Mouse (Mus musculus): Measurements from ENCODE around the gene Ank3.

Gene Ank3

DNA sequence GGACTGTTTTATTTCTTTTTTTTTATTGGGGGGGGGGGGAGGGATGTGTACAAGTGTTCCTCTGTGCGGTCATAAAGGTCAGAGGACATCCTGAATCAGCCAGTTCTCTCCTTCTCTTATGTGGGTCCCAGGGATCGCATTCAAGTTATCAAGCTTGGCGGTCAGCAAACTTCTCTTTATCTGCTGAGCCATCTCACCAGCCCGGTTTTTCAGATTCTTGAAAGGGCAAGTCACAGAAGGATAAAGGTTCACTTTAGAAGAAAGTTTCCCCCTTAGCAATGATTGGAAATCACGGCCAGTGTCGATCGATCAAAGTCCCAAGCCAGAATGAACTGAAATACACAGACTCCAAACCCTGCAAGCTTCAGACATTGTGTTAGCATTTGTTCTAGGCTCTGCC, 651.2 kb downstream of the Ank3 start:
- DNase-seq (ENCODE audit: low read depth, low spot score), result no peak

- DNase-seq (ENCODE audit: low read depth, low spot score), result no peak
Observed at GRCm38 (mm10) chr10:70055291-70055690, 656.7 kb downstream of the Ank3 start.

DNA sequence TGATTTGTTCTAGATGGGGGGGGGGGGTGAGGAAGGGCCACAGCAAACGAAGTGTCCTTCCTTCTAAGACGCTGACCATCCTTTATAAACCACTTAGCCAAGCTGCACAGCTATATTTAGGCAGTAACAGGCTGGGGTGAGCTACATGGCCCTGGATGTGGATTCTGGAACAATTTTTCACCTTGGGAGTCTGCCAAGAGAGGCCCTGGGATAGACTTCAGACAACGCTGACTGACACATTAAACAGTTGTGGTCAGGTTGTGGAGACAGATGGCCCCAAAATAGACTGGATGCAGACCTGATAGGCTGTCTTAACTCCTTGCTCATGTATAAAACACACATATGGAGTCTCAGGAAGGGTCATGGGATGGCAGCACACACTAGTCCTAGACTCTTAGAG, 658.5 kb downstream of the Ank3 start:
- DNase-seq (ENCODE audit: low read depth, low spot score), result no peak

DNA sequence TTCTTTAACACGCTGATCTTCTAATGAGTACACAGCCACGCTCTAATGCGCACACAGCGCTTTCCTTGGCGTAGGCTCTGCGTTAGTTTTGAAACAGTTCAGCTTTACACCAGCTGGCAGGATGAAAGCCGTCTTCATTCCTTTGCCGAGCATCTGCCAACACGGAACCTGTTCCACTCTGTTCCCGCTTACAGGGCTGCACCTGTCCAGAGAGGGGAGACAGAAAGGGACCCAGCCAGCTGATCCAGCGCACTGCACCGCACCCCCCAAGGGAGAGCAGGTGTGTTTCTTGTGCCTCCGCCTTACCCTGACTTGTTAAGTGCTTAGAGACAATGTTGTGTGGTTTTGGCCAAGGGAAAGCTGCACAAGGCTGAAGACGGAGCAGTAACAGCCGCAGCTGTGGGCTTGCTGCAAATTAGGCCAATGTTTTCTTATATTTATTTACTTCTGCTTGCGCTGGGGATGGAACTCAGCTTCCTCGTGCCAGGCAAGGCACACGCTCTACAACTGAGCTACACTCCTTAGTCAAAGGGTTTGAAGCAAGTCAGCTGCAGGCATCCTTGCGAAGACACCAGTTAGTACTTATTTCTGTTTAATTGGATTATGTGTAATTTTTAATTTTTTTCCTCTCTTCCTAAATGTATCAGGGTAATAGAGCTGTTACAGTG, 661.6 kb downstream of the Ank3 start:
- DNase-seq (ENCODE audit: low read depth, low spot score), result no peak

GRCm38 (mm10) chr10:70060689-70061081, 662.1 kb downstream of the Ank3 start:
- no peak for DNase-seq (ENCODE audit: low read depth, low spot score)

DNA sequence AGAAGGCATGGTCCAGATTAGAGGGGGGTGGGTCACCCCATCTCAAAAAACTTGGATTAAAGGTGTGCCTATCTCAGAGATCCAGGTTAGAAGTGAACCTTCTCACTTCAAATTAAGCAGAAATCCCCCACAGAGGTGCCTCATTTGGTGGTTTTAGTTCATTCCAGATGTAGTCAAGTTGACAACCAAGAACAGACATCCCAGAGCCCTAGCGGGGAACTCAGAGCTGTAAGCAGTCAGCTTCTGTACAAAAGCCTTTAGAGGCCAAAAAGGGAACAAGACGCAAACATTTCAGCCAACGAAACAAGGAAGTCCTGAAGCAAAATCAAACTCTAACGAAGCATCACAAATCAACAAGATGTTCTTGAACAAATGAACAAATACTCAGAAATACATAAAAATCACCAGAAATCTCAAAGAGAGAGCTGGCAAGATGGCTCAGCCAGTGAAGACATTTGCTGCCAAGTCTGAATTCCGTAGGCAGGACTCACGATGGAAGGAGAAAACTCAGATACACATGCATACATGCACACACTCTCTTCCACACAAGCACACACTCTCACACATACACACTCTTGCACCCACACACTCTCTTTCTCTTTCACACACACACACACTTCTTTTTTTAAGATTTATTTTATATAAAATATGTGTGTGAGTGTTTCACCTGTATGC, 665.4 kb downstream of the Ank3 start:
- DNase-seq (ENCODE audit: low read depth, low spot score), result no peak

DNA sequence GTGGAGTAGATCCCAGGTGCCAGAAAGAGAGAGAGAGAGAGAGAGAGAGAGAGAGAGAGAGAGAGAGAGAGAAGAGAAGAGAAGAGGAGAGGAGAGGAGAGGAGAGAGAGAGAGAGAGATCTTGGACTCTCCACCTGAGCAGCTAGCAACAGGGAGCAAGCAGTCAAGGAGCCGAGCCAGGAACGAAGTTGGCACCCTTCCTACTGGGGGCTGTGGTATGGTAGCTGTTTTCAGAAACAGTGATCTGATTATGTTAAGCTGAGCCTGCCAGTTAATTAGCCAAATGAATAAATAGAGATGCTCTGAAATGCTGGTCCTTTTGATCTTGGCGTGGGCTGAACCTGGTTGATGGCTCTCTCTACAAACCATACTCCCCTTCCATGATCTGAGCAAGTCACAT, 666.6 kb downstream of the Ank3 start:
- no peak for DNase-seq (ENCODE audit: low read depth, low spot score)

- no peak for DNase-seq (ENCODE audit: low read depth, low spot score)
Observed at GRCm38 (mm10) chr10:70066497-70067168, 668.1 kb downstream of the Ank3 start.

- DNase-seq (ENCODE audit: low read depth, low spot score), result no peak
Observed at GRCm38 (mm10) chr10:70067169-70068115, 668.9 kb downstream of the Ank3 start.

- DNase-seq (ENCODE audit: low read depth, low spot score), result no peak
Observed at GRCm38 (mm10) chr10:70069321-70069720, 670.7 kb downstream of the Ank3 start.

DNA sequence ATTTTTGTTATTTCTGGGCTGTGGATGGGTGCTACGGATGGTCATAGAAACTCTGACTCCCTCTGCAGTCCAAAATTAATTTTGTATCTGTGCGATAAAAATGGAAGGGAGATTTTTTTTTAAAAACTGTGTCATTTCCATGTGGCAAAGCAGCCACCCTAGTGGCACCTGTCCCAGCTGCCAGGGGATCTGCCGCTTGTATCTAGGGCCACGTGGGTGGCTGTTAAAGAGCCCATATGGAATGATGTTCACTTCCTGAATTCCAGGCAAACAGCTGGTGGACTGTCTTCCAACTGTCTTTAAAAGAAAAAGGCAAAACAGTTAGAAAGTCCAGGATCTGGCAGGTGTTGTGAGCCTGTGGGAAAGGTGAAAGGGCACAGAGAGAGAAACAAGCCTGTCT, 672.8 kb downstream of the Ank3 start:
- DNase-seq (ENCODE audit: low read depth, low spot score), result peak; percentile 72

All from telencephalon, adult 2 months (tissue).